Mouse (Mus musculus) liver, embryonic 14.5 days (tissue): ENCODE results near the gene Spa17. TPM values are rescaled to one million over a fixed set of nuclear protein-coding genes. Genes with fewer than 3 reads are reported as not detected.

Source experiments
- ATAC-seq: fragments of 200-750 bp; cut with Nextera tagmentation; 2 replicates; pipeline ENCODE4 v1.8.0; 2017; ENCODE audit warnings: moderate number of reproducible peaks, mild to moderate bottlenecking, moderate library complexity; ENCODE audit not compliant: insufficient read depth
- DNase-seq, 3 experiments: peaks; one replicate each; pipeline ENCODE4 v3.0.0-alpha.2; 2012 to 2013; ENCODE audit warnings: low read depth in 3 of 3, low spot score in 3 of 3
- H3K27ac ChIP-seq: fragments of 300-500 bp; sonication (generic); 2 replicates; pipeline ENCODE4 v1.5.1; 2014; ENCODE audit warnings: moderate library complexity, mild to moderate bottlenecking, control low read depth, inconsistent platforms
- H3K27me3 ChIP-seq: fragments of 300-500 bp; sonication (generic); 2 replicates; pipeline ENCODE4 v1.6.1; 2014; ENCODE audit warnings: mild to moderate bottlenecking, low read length, moderate library complexity; ENCODE audit not compliant: control insufficient read depth, insufficient read depth
- H3K36me3 ChIP-seq: fragments of 300-500 bp; sonication (generic); replicated peaks from 2 replicates; pipeline ENCODE4 v1.6.1; 2014; ENCODE audit warnings: low read depth; ENCODE audit not compliant: control insufficient read depth, insufficient read depth
- H3K4me1 ChIP-seq, 2 experiments: fragments of 200-500 bp in 1 of 2; fragments of 300-500 bp in 1 of 2; sonication (generic) in 1 of 2; replicated peaks; 2 replicates each; pipeline ENCODE4 v1.6.1; 2012 to 2014; ENCODE audit warnings: antibody characterized with exemption in 1 of 2, inconsistent platforms in 1 of 2, low read length in 1 of 2; ENCODE audit not compliant: control insufficient read depth in 2 of 2, insufficient read depth in 2 of 2
- H3K4me2 ChIP-seq: fragments of 300-500 bp; sonication (generic); 2 replicates; pipeline ENCODE4 v1.6.1; 2014; ENCODE audit warnings: low read depth, mild to moderate bottlenecking, control low read depth, moderate library complexity
- H3K4me3 ChIP-seq, 2 experiments: fragments of 200-500 bp in 1 of 2; fragments of 300-500 bp in 1 of 2; sonication (generic) in 1 of 2; 2 replicates each; pipeline ENCODE4 v1.5.1; 2012 to 2014; ENCODE audit warnings: low read depth in 2 of 2, low read length in 2 of 2, mild to moderate bottlenecking in 2 of 2, control low read depth in 1 of 2, inconsistent platforms in 1 of 2, moderate library complexity in 1 of 2; ENCODE audit not compliant: insufficient read depth in 1 of 2
- H3K9ac ChIP-seq: fragments of 300-500 bp; sonication (generic); replicated peaks from 2 replicates; pipeline ENCODE4 v1.6.1; 2014; ENCODE audit warnings: mild to moderate bottlenecking, control low read depth, moderate library complexity
- H3K9me3 ChIP-seq: fragments of 300-500 bp; sonication (generic); 2 replicates; pipeline ENCODE4 v1.6.1; 2016; ENCODE audit warnings: low read length, mixed read lengths; ENCODE audit not compliant: control insufficient read depth
- CTCF ChIP-seq: IDR thresholded peaks from 2 replicates; pipeline ENCODE4 v1.5.1; 2016; ENCODE audit warnings: antibody characterized with exemption, low read depth, control low read depth
- EP300 ChIP-seq: IDR thresholded peaks from 2 replicates; pipeline ENCODE4 v1.6.1; 2016; ENCODE audit warnings: antibody characterized with exemption, low read depth
- WGBS: fragments of 180-500 bp; shearing (Covaris S2); extraction: QIAGEN DNeasy Blood & Tissue Kit; methylation state at CpG from one replicate; pipeline ENCODE4 v1.1.7; 2014; ENCODE audit not compliant: insufficient replicate concordance; 5-methylcytosine and 5-hydroxymethylcytosine counted together
- polyA plus RNA-seq, 2 experiments: library from polyadenylated mRNA; depleted of rRNA in 1 of 2; stranded (reverse) in 1 of 2; unstranded in 1 of 2; fragments of >200 nt; fragmentation: Nextera tagmentation in 1 of 2; extraction: Ambion mirVana in 1 of 2; gene quantifications; 2 replicates each; pipeline versions ENCODE4 v1.2.1 to v1.2.3; 2012 to 2014

Gene Spa17
- polyA plus RNA-seq, 2 experiments, result 1.3 to 2.6 TPM

- 62% methylated on average over 4 of the region's 4 CpGs for WGBS
- H3K4me1 ChIP-seq, result no peaks in the 10 kb centered on the region
- no peak overlapping the region for H3K27ac ChIP-seq
- DNase-seq, result no peak
- no peaks in the 10 kb centered on the region for H3K36me3 ChIP-seq
- no peak for ATAC-seq
- no peaks in the 10 kb centered on the region for H3K27me3 ChIP-seq
- no peak overlapping the region for H3K4me3 ChIP-seq
- no peak for TF ChIP-seq EP300
- TF ChIP-seq CTCF, result no peak
- H3K9me3 ChIP-seq, result no peaks in the 10 kb centered on the region
- no peak overlapping the region for H3K4me2 ChIP-seq
- H3K9ac ChIP-seq, result no peak overlapping the region
Measured at GRCm38 (mm10) chr9:37628581-37628980, 15.1 kb upstream of the Spa17 start.

- ATAC-seq (no peak), DNase-seq (no peak)
- Histone ChIP-seq H3K27ac (no peak overlapping the region), H3K4me2 (no peak overlapping the region), H3K36me3 (no peaks in the 10 kb centered on the region), H3K27me3 (no peaks in the 10 kb centered on the region), H3K4me1 (no peaks in the 10 kb centered on the region), H3K9me3 (no peaks in the 10 kb centered on the region), H3K4me3 (no peak overlapping the region), H3K9ac (no peak overlapping the region)
- TF ChIP-seq CTCF (no peak), EP300 (no peak)
- WGBS, result 77% methylated on average over 1 of the region's 1 CpGs
Measured at GRCm38 (mm10) chr9:37627263-37627662, 13.7 kb upstream of the Spa17 start.

- Histone ChIP-seq H3K4me3 (no peak overlapping the region), H3K9ac (no peak overlapping the region), H3K27ac (no peak overlapping the region), H3K9me3 (no peaks in the 10 kb centered on the region), H3K4me2 (no peak overlapping the region), H3K27me3 (no peaks in the 10 kb centered on the region), H3K4me1 (no peaks in the 10 kb centered on the region), H3K36me3 (no peaks in the 10 kb centered on the region)
- no peak for ATAC-seq
- no peak for DNase-seq
- 30% methylated on average over 3 of the region's 3 CpGs for WGBS
- TF ChIP-seq CTCF (no peak), EP300 (no peak)
Measured at GRCm38 (mm10) chr9:37626103-37626567, 12.6 kb upstream of the Spa17 start.

- Histone ChIP-seq H3K36me3 (no peaks in the 10 kb centered on the region), H3K9me3 (no peaks in the 10 kb centered on the region), H3K27me3 (no peaks in the 10 kb centered on the region), H3K27ac (no peak overlapping the region), H3K9ac (no peak overlapping the region), H3K4me2 (no peak overlapping the region), H3K4me3 (no peak overlapping the region), H3K4me1 (no peaks in the 10 kb centered on the region)
- ATAC-seq (no peak), DNase-seq (no peak)
- TF ChIP-seq CTCF (no peak), EP300 (no peak)
- WGBS, result 59% methylated on average over 7 of the region's 7 CpGs
Measured at GRCm38 (mm10) chr9:37625641-37626040, 12.1 kb upstream of the Spa17 start.

- no peaks in the 10 kb centered on the region for H3K27me3 ChIP-seq
- WGBS, result 62% methylated on average over 3 of the region's 3 CpGs
- no peak for ATAC-seq
- no peaks in the 10 kb centered on the region for H3K9me3 ChIP-seq
- no peak overlapping the region for H3K9ac ChIP-seq
- no peak overlapping the region for H3K4me3 ChIP-seq
- H3K27ac ChIP-seq, result no peak overlapping the region
- DNase-seq, result no peak
- H3K36me3 ChIP-seq, result no peaks in the 10 kb centered on the region
- H3K4me1 ChIP-seq, result no peaks in the 10 kb centered on the region
- H3K4me2 ChIP-seq, result no peak overlapping the region
- TF ChIP-seq EP300 (no peak), CTCF (no peak)
Measured at GRCm38 (mm10) chr9:37625129-37625528, 11.6 kb upstream of the Spa17 start.

GRCm38 (mm10) chr9:37624502-37624901, 11.0 kb upstream of the Spa17 start:
- Histone ChIP-seq H3K27ac (no peak overlapping the region), H3K36me3 (no peaks in the 10 kb centered on the region), H3K4me3 (no peak overlapping the region), H3K27me3 (no peaks in the 10 kb centered on the region), H3K9me3 (no peaks in the 10 kb centered on the region), H3K4me2 (no peak overlapping the region), H3K9ac (no peak overlapping the region), H3K4me1 (no peaks in the 10 kb centered on the region)
- TF ChIP-seq CTCF (no peak), EP300 (no peak)
- WGBS, result 62% methylated on average over 1 of the region's 1 CpGs
- DNase-seq (no peak), ATAC-seq (no peak)
